Mouse (Mus musculus) heart, adult 2 months (tissue): Measurements from ENCODE around the gene Sell.

Source experiments
- CTCF ChIP-seq: fragments of 200-600 bp; IDR thresholded peaks from 2 replicates; pipeline ENCODE4 v1.8.1; 2022; ENCODE audit warnings: antibody characterized with exemption, mild to moderate bottlenecking, moderate library complexity
- POLR2A ChIP-seq: fragments of 200-500 bp; IDR thresholded peaks from 2 replicates; pipeline ENCODE4 v1.6.1; 2011; ENCODE audit warnings: mild to moderate bottlenecking, low read depth, low read length, control low read depth; ENCODE audit not compliant: insufficient read depth

DNA sequence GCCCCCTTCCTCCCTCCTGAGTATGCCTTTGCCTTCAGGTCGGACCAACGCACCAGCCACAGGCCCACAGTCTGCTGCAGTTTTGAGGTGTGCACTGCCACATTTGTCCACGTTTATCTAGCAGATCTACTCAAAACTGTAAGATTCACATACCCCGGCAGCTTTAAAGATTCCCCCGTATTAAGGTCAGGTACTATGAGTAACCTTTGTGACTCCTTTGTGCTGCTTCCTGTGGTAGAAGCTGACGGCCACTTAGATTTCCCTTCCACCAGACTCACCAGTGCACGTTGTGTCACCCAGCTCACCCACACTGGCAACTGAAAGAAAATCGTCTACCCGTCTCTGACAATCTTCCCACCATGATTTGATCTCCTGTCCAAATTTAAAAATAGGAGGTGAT is 11.3 kb downstream of the Sell start:
- TF ChIP-seq CTCF (no peak), POLR2A (no peak)
